Mouse (Mus musculus) liver, embryonic 14.5 days (tissue): ENCODE data around the gene Zfand6. TPM values are rescaled to one million over a fixed set of nuclear protein-coding genes. Genes with fewer than 3 reads are reported as not detected.

ENCODE experiments used
- ATAC-seq: fragments of 200-750 bp; cut with Nextera tagmentation; 2 replicates; pipeline ENCODE4 v1.8.0; 2017; ENCODE audit warnings: moderate number of reproducible peaks, mild to moderate bottlenecking, moderate library complexity; ENCODE audit not compliant: insufficient read depth
- DNase-seq, 3 experiments: peaks; one replicate each; pipeline ENCODE4 v3.0.0-alpha.2; 2012 to 2013; ENCODE audit warnings: low read depth in 3 of 3, low spot score in 3 of 3
- H3K27ac ChIP-seq: fragments of 300-500 bp; sonication (generic); 2 replicates; pipeline ENCODE4 v1.5.1; 2014; ENCODE audit warnings: moderate library complexity, mild to moderate bottlenecking, control low read depth, inconsistent platforms
- H3K27me3 ChIP-seq: fragments of 300-500 bp; sonication (generic); 2 replicates; pipeline ENCODE4 v1.6.1; 2014; ENCODE audit warnings: mild to moderate bottlenecking, low read length, moderate library complexity; ENCODE audit not compliant: control insufficient read depth, insufficient read depth
- H3K36me3 ChIP-seq: fragments of 300-500 bp; sonication (generic); replicated peaks from 2 replicates; pipeline ENCODE4 v1.6.1; 2014; ENCODE audit warnings: low read depth; ENCODE audit not compliant: control insufficient read depth, insufficient read depth
- H3K4me1 ChIP-seq, 2 experiments: fragments of 200-500 bp in 1 of 2; fragments of 300-500 bp in 1 of 2; sonication (generic) in 1 of 2; replicated peaks; 2 replicates each; pipeline ENCODE4 v1.6.1; 2012 to 2014; ENCODE audit warnings: antibody characterized with exemption in 1 of 2, inconsistent platforms in 1 of 2, low read length in 1 of 2; ENCODE audit not compliant: control insufficient read depth in 2 of 2, insufficient read depth in 2 of 2
- H3K4me2 ChIP-seq: fragments of 300-500 bp; sonication (generic); 2 replicates; pipeline ENCODE4 v1.6.1; 2014; ENCODE audit warnings: low read depth, mild to moderate bottlenecking, control low read depth, moderate library complexity
- H3K4me3 ChIP-seq, 2 experiments: fragments of 200-500 bp in 1 of 2; fragments of 300-500 bp in 1 of 2; sonication (generic) in 1 of 2; 2 replicates each; pipeline ENCODE4 v1.5.1; 2012 to 2014; ENCODE audit warnings: low read depth in 2 of 2, low read length in 2 of 2, mild to moderate bottlenecking in 2 of 2, control low read depth in 1 of 2, inconsistent platforms in 1 of 2, moderate library complexity in 1 of 2; ENCODE audit not compliant: insufficient read depth in 1 of 2
- H3K9ac ChIP-seq: fragments of 300-500 bp; sonication (generic); replicated peaks from 2 replicates; pipeline ENCODE4 v1.6.1; 2014; ENCODE audit warnings: mild to moderate bottlenecking, control low read depth, moderate library complexity
- H3K9me3 ChIP-seq: fragments of 300-500 bp; sonication (generic); 2 replicates; pipeline ENCODE4 v1.6.1; 2016; ENCODE audit warnings: low read length, mixed read lengths; ENCODE audit not compliant: control insufficient read depth
- CTCF ChIP-seq: IDR thresholded peaks from 2 replicates; pipeline ENCODE4 v1.5.1; 2016; ENCODE audit warnings: antibody characterized with exemption, low read depth, control low read depth
- EP300 ChIP-seq: IDR thresholded peaks from 2 replicates; pipeline ENCODE4 v1.6.1; 2016; ENCODE audit warnings: antibody characterized with exemption, low read depth
- WGBS: fragments of 180-500 bp; shearing (Covaris S2); extraction: QIAGEN DNeasy Blood & Tissue Kit; methylation state at CpG from one replicate; pipeline ENCODE4 v1.1.7; 2014; ENCODE audit not compliant: insufficient replicate concordance; 5-methylcytosine and 5-hydroxymethylcytosine counted together
- polyA plus RNA-seq, 2 experiments: library from polyadenylated mRNA; depleted of rRNA in 1 of 2; stranded (reverse) in 1 of 2; unstranded in 1 of 2; fragments of >200 nt; fragmentation: Nextera tagmentation in 1 of 2; extraction: Ambion mirVana in 1 of 2; gene quantifications; 2 replicates each; pipeline versions ENCODE4 v1.2.1 to v1.2.3; 2012 to 2014

The Zfand6 gene
- polyA plus RNA-seq, 2 experiments: 75.5 to 125 TPM

DNA sequence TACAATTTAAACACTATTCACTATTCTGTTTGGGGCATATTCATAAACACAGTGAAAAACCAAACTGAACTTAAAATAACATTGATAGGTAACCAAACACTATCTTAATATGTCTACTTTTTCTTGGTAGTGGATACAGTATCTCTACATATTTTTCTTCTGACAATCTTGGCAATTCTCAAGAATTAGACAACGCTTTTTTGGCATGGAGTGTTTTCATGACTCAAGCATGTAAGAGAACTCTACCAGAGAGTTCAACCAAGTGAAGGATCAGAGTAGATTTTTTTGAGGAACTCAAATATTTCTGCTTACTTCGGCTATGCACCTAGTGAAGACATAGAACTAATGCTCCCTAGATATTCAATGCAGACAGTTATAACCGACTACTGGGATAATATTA, 68.8 kb downstream of the Zfand6 start:
- ATAC-seq (no peak), DNase-seq (no peak)
- no peaks in the 10 kb centered on the region for H3K9me3 ChIP-seq
- 82% methylated on average over 3 of the region's 3 CpGs for WGBS
- no peak overlapping the region for H3K27ac ChIP-seq
- no peak overlapping the region for H3K4me3 ChIP-seq
- H3K36me3 ChIP-seq: peaks cover 1% of the 10 kb centered on the region
- H3K4me2 ChIP-seq: no peak overlapping the region
- H3K27me3 ChIP-seq: no peaks in the 10 kb centered on the region
- H3K4me1 ChIP-seq: no peaks in the 10 kb centered on the region
- no peak overlapping the region for H3K9ac ChIP-seq
- TF ChIP-seq CTCF: no peak
- TF ChIP-seq EP300: no peak

DNA sequence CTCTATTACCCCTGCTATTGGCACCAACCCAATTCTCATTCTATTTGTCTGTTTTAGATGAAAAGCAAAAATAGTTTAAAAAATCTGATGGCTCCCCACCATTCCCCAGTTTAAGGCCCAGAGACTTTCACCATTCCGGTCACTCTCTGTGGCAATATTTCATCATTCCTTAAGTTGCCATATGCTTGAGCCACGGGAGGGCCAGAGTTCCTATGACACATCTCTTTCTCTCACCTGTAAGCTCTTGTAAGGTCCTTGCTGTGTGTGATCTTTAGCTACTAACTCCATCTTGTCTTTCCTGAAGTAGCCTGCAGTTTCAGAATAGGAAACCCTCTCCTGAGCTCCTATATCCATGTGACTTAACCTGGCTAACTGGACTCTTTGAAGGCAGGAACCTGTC, 70.8 kb downstream of the Zfand6 start:
- TF ChIP-seq CTCF: no peak
- no peak for TF ChIP-seq EP300
- Histone ChIP-seq H3K9ac (no peak overlapping the region), H3K27ac (no peak overlapping the region), H3K27me3 (no peaks in the 10 kb centered on the region), H3K36me3 (peaks cover 3% of the 10 kb centered on the region), H3K9me3 (no peaks in the 10 kb centered on the region), H3K4me1 (no peaks in the 10 kb centered on the region), H3K4me2 (no peak overlapping the region), H3K4me3 (no peak overlapping the region)
- 79% methylated on average over 2 of the region's 2 CpGs for WGBS
- DNase-seq (no peak), ATAC-seq (no peak)

DNA sequence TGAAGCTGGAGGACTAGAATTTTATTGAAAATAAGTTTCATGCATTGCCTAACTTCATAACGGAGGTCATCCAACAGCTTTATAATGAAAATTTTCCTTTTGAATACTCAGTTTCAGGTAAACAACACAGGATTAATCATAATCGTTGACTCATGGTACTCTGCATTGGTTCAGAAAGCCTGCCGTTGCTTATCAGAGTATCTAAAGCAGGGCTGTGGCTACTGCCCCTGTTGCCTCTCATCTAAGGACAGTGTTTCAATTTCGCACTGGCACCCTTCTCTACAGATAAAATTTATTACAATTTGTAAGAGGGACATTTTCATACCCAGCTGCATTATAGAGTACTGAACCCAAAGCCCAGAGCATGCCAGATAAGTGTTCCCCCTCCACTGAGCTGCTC, 77.3 kb downstream of the Zfand6 start:
- peaks cover 0 to 2% of the 10 kb centered on the region in 2 experiments; a peak in 1 of 4 replicates for H3K4me1 ChIP-seq
- ATAC-seq: no peak

DNA sequence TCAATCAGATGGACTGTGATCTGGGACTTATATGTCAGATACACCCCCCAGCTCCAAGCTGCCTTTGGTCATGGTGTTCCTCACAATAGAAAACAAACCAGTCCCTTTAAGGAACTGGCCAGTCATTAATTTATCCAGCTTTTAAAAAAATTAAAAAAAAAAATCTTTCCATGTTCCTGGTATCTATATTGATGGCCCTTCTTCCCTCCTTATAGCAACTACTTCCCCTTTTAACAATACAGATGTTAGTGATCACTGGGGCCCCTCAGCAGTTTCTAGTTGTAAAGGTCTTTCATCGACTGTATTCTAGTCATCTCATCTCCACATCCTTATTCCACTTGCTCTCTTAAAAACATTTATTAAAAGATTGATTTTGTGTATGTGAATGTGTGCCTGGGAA, 78.2 kb downstream of the Zfand6 start:
- no peak overlapping the region for H3K4me3 ChIP-seq
- no peak for ATAC-seq
- no peaks in the 10 kb centered on the region for H3K27me3 ChIP-seq
- H3K27ac ChIP-seq: no peak overlapping the region
- WGBS: 14% methylated on average over 1 of the region's 1 CpGs
- no peak overlapping the region for H3K4me2 ChIP-seq
- TF ChIP-seq EP300: no peak
- no peak for TF ChIP-seq CTCF
- no peak overlapping the region for H3K9ac ChIP-seq
- DNase-seq: no peak
- peaks cover 3% of the 10 kb centered on the region; the same call in 1 of the 2 replicates for H3K36me3 ChIP-seq
- H3K9me3 ChIP-seq: no peaks in the 10 kb centered on the region
- peaks cover 0 to 4% of the 10 kb centered on the region in 2 experiments; a peak in 3 of 4 replicates for H3K4me1 ChIP-seq

More for the DNA sequence above, 77.3 kb downstream of the Zfand6 start:
- Histone ChIP-seq H3K4me2 (no peak overlapping the region), H3K27ac (no peak overlapping the region), H3K9me3 (no peaks in the 10 kb centered on the region), H3K27me3 (no peaks in the 10 kb centered on the region), H3K36me3 (peaks cover 3% of the 10 kb centered on the region; the same call in 1 of the 2 replicates), H3K4me3 (no peak overlapping the region), H3K9ac (no peak overlapping the region)
- TF ChIP-seq EP300 (no peak), CTCF (no peak)
- no peak for DNase-seq
- WGBS: 29% methylated on average over 4 of the region's 4 CpGs

DNA sequence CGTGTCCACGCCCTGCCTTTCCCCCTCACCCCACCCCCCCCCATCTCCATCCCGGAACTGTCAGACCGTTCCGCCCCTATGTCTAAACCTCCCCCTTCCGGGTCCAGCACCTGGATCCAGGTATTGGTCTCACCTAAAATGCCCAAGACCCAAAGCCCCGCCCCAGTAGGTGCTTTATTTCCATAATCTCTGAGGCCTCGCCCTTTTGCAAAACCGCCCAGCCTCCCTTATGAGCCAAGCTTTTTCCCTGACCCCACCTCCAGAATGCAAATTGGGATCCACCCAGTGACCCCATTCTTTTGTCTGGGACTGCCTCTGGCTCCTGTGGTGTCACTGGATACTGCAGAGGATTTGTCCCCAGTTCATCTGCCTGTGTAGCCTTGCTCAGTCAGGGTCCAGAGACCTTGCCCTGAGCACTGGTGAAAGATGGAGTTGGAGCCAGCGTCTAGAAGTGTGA, 83.4 kb downstream of the Zfand6 start, which contains the start of gene Fah:
Gene Fah, minus strand, starts transcription at position 430 of the 457 bp plus-strand sequence.
- ATAC-seq: no peak

More for the DNA sequence above, 83.4 kb downstream of the Zfand6 start, which contains the start of gene Fah:
- Histone ChIP-seq H3K27ac (no peak within 1 kb of the TSS), H3K4me1 (peaks cover 8 to 10% of the 10 kb centered on the region in 2 experiments), H3K27me3 (no peaks in the 10 kb centered on the region), H3K4me3 (peak within 1 kb of the TSS; percentile 56 to 64), H3K4me2 (peak within 1 kb of the TSS; percentile 76), H3K36me3 (no peaks in the 10 kb centered on the region), H3K9ac (peak within 1 kb of the TSS; percentile 45), H3K9me3 (no peaks in the 10 kb centered on the region)
- under 1% methylated on average over 10 of the region's 10 CpGs for WGBS
- no peak for TF ChIP-seq EP300
- no peak for TF ChIP-seq CTCF
- peak; percentile 40 to 60 (median 50) for DNase-seq
